Mouse (Mus musculus) heart, postnatal 14 days (tissue): Measurements from ENCODE around the gene Ppp1r14d. TPM values are rescaled to one million over a fixed set of nuclear protein-coding genes. Genes with fewer than 3 reads are reported as not detected.

Experiments
- DNase-seq, 2 experiments: peaks; one replicate each; pipeline ENCODE4 v3.0.0; 2021 to 2022
- intact Hi-C: fragments of 180-260 bp; cut with DNase I; formaldehyde crosslinking; loops from one replicate; pipeline ENCODE4 v1.15.1; 2025
- total RNA-seq, 2 experiments: library from RNA; stranded (reverse); gene quantifications; 2 replicates each; pipeline ENCODE4 v1.2.3; 2021

Gene Ppp1r14d
- total RNA-seq, 2 experiments from 2014 or later = not detected

- no peak for DNase-seq
- intact Hi-C loops = no loop called here
Measured at GRCm38 (mm10) chr2:119174866-119175265, 54.8 kb downstream of the Ppp1r14d start.

DNA sequence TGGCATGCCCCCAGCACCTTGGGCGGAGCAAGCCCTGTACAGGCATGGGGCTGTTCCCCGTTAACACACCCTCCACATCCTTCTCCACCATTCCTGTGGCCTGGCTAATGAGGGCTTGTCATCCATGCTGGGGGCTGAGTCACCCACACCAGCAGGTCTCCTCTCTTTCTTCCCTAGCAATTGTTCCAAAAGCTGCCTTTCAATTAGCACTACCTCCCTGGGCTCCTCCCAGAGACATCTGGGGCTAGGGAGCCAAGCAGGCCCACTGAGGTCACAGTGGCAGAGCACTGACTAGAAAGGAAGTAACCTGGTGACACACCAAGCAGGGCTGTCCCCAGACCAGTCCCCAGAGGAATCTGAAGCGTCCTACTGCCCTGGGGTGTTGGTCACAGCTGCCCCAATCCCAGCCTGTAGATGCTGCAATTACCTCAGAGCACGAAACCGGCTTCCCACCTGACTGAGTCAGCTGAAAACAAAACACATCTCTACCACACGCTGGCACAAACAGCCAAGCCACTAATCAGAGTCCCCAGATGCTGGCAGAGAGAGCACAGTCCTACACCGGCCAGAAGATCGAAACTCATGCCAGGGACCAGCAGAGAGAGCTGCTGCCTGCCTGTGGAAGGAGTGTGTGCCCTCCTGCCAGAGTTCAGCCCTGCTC lies 55.6 kb downstream of the Ppp1r14d start, which contains the start of gene Gm14137:
Gm14137 (plus strand) TSS at position 519 of the 661 bp plus-strand sequence.
- no peak for DNase-seq
- intact Hi-C loops = no loop called here

DNA sequence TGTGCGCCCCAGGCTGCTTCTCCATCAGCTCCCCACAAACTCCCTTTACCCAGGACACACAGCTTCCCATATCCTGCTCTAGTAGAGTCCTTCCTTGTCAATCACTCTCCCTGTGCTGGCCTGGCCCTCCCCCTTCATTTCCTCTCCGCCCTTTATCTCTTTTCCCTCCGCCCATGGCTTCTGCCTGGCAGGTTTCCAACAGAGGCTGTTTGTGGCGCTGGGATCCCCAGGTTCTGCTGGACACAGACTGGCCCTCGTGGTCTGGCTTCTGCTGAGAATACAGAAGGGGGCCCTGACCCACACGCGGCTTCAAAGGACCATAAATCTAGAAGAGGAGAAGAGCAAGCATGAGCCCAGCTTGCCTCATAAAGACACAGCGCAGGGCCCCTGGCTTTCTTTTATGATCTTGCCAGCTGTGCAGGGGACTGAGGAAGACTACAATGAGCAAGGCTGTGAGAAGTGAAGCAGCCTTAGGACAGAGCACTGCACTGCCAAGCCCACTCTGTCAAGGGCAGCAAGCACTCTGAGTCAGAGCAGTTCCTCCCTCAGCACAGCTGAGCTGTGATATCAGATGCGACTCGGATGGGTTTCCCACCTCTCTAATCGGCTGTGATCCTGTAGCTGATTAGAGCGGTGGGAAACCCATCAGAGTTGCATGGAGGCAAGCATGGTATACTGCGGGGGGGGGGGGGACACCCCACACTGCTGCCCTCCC lies 56.7 kb downstream of the Ppp1r14d start:
- intact Hi-C loops = no loop called here
- DNase-seq = peak; percentile 75 to 83

GRCm38 (mm10) chr2:119172446-119172845 lies 57.3 kb downstream of the Ppp1r14d start:
- intact Hi-C loops = no loop called here
- no peak for DNase-seq

- intact Hi-C loops = no loop called here
- DNase-seq = peak in 1 of 2 experiments; percentile 49
Measured at GRCm38 (mm10) chr2:119171574-119171973, 58.1 kb downstream of the Ppp1r14d start.

GRCm38 (mm10) chr2:119170282-119170681 lies 59.4 kb downstream of the Ppp1r14d start:
- intact Hi-C loops = no loop called here
- DNase-seq = no peak

Other genes with a start within 250 kb of the Ppp1r14d start
- gene Ccdc32, start 200.5 kb downstream of the Ppp1r14d start, total RNA-seq = 10 to 100 TPM; 12.8 TPM
- 1 to 10 TPM; 4.1 to 4.3 TPM for gene Rpusd2, start 195.1 kb downstream of the Ppp1r14d start, total RNA-seq
- 1 to 10 TPM; 3.0 to 4.0 TPM for gene Knl1, start 182.8 kb downstream of the Ppp1r14d start, total RNA-seq
- gene Rad51, start 117.1 kb downstream of the Ppp1r14d start, total RNA-seq = 1 to 10 TPM; 2.2 to 3.7 TPM
- 10 to 100 TPM; 18.6 to 20.9 TPM for gene Rmdn3, start 72.9 kb downstream of the Ppp1r14d start, total RNA-seq
- gene Gchfr, start 62.1 kb downstream of the Ppp1r14d start, total RNA-seq = 1 to 10 TPM; 1.3 to 2.2 TPM
- not detected for gene Gm14137, start 55.4 kb downstream of the Ppp1r14d start, total RNA-seq
- 10 to 100 TPM; 15.7 TPM for gene Zfyve19, start 21.3 kb downstream of the Ppp1r14d start, total RNA-seq
- gene Dnajc17, start 21.1 kb downstream of the Ppp1r14d start, total RNA-seq = 10 to 100 TPM in 1 of 2 experiments, 1 to 10 TPM in 1; 9.3 to 10.0 TPM
- gene Spint1, start 7.5 kb upstream of the Ppp1r14d start, total RNA-seq = under 1 TPM; 0.17 to 0.26 TPM
- not detected for gene Rhov, start 41.4 kb upstream of the Ppp1r14d start, total RNA-seq
- gene Vps18, start 58.8 kb upstream of the Ppp1r14d start, total RNA-seq = 10 to 100 TPM; 12.8 to 13.3 TPM
- 10 to 100 TPM; 19.5 to 22.3 TPM for gene Dll4, start 95.9 kb upstream of the Ppp1r14d start, total RNA-seq
- 10 to 100 TPM; 12.8 to 13.0 TPM for gene Chac1, start 121.3 kb upstream of the Ppp1r14d start, total RNA-seq
- 10 to 100 TPM; 11.8 TPM for gene Ino80, start 247.8 kb upstream of the Ppp1r14d start, total RNA-seq